Mouse (Mus musculus) heart, adult 2 months (tissue): Measurements from ENCODE around the gene Disp3.

Experiments used
- CTCF ChIP-seq: fragments of 200-600 bp; IDR thresholded peaks from 2 replicates; pipeline ENCODE4 v1.8.1; 2022; ENCODE audit warnings: antibody characterized with exemption, mild to moderate bottlenecking, moderate library complexity
- EP300 ChIP-seq: fragments of 200-500 bp; IDR thresholded peaks from 2 replicates; pipeline ENCODE4 v1.6.1; 2011; ENCODE audit warnings: low read depth, low read length, control low read depth; ENCODE audit not compliant: insufficient read depth

DNA sequence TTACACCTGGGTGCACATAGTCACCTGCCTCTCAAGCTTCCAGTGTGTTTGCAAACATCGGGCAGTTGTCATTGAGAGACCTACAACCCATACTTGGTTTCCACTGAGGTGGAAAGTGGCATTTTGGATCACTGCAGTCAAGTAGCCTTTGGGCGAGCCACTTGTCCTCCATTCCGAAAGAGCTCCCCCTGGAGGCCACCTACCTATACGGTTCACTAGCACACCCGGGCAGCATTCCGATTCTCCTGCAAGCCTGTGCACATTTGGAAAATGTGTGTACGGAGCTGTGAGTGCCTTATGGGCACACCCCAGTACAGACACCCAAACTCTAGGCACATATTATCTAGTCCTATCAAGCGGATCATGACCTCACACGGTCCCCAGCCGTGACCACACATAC is 38.4 kb downstream of the Disp3 start:
- peak; percentile 26; the same call in 1 of the 2 replicates for TF ChIP-seq CTCF
- TF ChIP-seq EP300: no peak
